Mouse (Mus musculus) c-Kit-negative CD71-positive TER-119-positive erythroid progenitor cells, embryonic 14.5 days (primary cell): ENCODE measurements around the gene Msantd2.

Experiments
- DNase-seq: peaks from one replicate; pipeline ENCODE4 v3.0.0-alpha.2; 2013; ENCODE audit warnings: low read depth, low spot score

Msantd2 gene

DNA sequence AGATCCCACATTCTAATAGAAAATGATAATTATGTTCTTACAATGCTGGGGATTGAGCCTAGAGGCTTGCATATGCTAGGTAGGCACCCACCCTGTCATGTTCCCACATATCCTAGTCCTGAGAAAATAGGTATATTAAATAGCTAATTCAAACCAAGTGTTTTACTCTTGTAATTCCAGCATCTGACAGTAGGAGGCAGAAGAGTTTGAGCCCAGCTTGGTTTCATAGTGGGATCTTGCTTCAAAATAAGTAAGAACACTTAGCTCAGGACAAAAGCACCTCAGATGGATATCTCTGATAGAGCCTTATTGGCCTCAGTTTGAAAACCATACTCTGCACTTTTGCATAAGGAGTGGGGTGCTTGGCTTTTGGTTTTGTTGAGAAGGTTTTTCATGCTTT is 15.2 kb downstream of the Msantd2 start:
- DNase-seq: no peak

DNA sequence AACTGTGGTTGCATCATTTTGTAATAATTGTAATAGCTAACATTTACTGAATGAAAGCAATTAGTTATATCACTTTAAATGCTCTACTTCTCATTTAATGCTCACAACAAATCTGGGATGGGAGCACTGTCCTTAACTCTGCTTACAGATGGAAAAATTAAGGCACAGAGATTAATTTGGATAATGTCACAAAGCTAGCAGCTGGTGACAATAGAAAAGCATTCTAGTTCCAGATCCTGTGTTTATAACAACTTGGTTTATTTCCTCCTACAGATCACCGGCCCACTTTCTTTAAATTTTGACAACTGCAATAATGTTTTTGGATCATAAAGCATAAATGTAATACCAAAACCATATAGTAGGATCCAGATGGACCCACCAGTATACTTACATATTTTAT is 16.9 kb downstream of the Msantd2 start:
- DNase-seq: no peak

DNA sequence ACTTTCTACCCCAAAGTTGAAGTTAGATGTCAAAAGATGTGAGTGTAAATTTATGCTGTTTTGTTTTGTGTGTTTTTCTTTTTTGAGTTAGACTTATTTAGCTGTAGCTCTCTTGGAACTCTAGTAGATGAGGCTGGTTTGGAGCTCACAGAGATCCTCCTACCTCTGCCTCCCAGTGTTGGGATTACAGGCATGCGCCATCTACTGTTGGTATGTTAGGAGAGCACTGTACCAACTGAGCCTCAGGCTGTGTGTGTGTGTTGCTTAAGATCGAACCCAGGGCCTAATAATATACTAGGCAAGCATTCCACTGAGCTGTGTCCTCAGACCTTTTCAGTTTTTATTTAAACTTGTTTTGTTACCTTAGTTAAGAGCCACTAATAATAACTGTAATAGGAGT is 23.0 kb downstream of the Msantd2 start:
- DNase-seq: no peak

DNA sequence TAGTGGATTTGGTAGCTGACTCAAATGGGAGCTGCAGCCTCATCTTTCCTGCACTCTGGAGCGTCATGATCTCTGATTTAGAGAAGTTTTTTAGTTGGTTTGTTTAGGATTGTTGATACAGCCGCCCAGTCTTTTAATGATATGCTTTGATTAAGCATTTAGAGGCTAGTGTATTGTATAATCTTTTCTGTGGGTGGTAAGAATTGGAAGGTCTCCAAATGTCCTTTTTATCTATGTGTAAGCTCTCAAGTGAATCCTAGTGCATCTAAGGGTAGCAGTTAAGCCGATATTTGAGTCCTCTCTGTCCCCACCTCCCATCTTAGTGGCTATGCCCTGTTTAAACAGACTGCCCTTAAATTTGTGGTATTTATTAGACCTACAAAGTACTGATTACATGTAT is 25.3 kb downstream of the Msantd2 start:
- DNase-seq: no peak

DNA sequence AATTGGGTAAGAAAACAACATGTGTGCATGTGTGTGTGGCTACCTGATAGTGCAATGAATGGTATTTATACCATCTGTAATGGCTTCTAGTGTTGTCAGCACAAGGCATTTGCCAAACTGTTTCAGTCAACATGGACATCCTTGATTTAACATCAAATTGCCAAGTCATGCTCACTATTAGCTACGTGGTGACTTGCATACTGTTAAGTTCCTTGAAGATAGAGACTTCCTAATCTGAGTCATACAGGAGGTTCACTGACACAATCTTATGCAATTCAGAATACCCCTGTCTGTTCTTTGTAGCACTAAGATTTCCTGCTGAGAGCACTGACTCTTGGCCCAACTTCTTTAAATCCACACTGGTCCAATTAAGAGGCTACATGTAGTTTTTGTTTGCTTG is 28.3 kb downstream of the Msantd2 start:
- no peak for DNase-seq

DNA sequence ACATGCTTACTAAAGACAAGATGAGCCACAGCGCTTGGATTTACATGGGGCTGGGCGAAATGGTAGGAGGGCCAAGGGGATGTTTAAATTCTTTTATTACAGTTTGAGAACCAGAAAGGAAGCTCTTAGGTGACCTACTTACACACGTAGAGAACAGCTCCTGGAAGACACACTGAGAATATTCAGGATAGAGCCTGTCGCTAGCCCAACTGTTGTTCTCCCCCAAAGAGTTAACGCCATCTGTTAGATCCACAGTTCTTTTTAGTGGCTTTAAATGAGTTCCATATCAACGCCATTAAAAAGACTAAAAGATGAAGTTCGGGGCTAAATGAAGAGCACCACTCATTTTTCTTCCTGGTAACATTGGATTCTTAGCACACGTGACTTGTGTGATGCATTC is 29.9 kb downstream of the Msantd2 start:
- DNase-seq: no peak

DNA sequence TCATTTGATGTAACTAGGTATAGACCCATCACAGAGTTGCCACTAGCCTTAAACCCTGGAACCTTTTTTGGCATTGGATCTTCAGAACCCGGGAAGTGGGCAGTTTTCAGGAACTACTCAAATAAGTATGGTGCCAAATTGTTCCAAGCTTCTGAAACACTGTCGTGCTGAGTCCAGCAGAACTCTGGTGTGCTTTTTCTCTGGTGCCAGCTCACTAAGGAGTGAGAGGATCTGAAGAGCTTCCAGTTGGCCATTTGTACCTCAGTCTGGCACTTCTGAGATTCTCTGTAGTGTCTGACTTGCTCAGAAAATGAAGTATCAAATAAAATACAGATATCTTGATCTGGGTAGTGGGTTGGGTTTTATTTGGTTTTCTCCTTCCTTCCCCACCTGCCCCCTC is 30.9 kb downstream of the Msantd2 start:
- no peak for DNase-seq

DNA sequence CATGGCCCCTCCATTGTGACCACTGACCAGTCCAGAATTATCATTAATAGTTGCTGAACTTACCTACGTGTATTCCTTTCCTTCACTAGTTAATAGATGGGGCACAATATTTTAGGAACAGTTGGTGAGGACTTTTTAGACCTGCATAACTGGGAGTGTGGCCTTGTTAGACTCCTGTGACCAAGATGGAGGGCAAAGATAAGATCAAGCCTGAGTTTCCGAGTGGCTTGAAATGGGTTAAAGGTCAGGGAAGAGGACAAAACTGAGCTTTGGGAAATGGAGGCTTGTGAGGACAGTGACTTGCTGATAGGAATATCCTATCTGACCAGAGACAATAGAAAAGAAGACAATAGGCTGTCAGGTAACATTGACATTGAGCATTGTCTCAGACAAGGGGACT is 36.3 kb downstream of the Msantd2 start:
- no peak for DNase-seq

DNA sequence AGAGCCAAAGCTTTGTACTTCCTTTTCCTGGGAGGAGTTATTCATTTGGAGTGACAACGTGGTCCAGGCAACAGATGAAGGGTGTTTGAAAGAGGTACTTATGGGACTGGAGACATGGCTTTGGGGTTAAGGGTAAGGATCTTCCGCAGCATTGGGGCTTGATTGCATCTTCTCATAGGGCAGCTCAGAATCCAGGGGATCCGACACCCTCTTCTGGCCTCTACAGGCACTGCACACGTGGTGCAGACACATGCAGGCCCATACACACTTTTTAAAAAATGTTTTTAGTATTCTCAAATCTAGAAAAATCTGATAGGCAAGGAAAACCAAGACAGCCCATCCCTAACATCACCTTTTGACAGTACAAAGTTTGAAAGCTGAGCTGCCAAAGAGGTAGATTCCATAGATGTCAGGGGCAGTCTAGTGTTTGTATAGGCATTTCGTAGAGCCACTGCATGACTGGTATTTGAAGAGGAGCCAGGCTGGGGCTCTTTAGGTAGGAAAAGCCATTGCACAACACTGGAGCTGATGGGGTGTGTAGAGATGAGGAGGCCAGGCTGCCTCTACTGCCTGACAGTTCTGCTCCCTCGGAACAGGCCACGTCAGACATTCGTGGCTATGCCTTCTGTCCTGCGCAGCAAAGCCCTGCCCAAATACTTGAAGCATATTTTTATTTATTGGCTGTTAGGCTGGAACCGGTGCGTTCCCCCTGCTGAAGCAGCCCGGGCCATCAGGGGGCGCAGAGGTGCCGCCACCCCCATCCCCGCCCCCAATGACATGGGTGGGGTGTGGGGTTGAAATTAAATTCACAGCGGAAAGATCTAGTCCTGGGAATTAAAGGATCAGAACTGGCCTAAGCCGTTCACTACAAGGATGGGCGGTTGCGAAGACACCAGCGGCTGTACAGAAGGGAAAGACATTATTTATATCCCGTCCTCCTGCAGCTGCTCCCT is 37.6 kb downstream of the Msantd2 start:
- DNase-seq: no peak

DNA sequence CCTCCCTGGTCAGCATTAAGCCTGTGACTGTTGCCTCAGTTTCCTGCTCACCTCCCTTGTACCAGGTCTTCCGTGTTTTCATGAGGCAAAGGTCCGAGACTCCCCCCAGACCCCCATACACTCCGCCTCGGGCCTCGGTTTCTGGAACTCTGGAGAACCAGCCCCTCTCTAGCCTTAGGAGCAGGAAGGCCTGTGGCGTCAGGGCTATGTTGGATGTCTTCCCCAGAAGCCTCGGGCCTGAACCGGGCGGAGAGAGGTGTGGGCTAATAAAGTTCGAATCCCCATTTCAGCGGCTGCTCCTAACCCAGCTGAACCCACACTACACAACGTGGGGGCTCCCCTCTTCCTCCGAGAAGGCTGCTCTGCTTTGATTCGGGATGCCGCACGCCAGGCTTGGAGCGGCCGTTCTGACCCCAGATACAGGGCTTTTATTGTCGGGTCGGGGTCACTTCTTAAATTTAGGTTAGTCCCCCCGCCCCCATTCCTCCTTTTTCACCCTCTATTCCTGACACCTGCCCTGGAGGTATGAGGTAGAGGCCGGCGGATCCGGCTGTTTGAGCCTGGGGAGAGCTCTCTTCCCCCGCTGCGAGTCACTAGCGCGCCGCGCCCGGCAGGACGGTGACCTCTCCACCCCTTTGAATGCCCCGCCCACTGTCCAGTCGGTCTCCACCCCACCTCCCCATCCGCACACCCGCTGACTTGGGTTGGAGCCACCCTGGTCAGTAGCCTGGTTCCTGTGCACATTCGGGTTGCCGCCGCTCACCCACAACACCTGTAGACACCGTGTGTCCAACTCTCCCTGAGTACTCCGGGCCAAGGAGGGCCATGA is 38.5 kb downstream of the Msantd2 start, which contains the start of gene Esam:
Gene Esam, plus strand, starts transcription at position 683 of the 829 bp plus-strand sequence.
- no peak for DNase-seq

DNA sequence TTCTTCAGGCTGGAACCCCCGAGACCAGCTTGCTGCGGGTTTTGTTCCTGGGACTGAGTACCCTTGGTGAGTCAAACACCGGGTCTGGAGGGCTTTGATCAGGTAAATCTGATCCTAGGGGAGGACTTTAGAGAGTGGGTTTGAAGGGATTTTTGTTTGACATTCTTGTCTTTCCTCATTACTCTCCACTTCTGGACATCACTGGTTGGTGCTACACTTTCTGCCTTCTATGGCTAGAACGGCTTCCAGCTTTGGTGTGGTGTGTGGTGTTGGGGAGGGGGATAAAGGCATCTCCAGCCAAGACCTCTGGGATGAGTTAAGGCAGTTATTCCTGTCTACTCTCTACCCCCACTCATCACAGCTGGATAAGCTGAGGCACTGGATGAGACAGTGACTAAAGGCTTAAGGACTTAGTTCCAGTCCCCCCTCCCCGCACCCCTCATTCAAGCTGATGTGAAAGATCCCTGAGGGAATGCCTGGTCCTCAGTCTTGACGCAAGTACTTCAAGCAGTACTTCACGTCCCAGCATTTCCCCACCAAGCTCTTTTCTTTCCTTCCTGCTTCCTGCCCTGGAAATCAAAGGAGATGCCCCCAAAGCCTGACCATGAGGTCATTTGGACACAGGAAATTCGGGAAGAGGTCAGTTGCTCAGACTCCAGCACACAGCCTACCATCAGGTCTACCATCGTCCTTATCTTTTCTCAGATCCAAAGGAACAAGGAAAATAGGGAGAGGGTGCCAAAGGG is 39.3 kb downstream of the Msantd2 start:
- DNase-seq: no peak

DNA sequence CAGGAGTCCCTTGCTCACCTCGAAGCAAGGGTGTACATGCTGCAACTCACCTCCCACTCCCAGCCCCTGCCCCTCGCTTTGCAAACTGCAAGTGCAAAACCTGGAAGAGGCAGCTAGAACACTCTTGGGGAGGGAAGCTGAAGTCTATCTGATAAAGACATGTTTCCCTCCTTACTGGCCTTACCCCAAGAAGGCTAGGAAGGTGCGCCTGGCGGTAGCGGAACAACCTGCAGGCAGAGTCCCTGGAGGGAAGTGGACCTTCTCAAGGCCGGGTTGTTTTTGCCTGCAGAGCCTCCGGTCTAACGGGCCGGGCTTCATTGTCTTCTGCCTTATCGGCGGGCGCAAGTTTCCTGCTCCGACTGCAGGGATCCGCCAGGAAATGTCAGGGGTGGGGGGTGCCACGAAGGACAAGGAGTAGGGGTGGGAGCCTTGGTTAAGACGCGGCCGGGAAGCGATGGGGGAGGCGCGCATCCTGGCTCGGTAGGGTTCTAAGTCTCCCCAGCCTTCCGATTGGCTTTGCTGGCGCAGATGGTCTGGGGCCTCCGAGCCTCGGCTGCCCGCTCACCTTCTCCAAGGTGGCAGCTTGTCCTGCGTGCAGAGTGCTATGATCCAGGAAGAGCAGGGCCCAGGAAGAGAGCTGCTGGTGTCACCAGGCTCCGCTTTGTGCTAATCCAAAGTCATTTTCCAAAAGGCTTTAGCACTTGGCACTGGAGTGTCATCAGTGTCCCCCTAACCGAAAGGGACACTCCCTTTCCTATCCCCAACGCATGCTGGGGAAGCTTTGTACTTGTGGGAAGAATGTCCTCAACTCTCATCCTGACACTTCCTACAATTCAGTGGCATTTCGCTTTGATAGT is 41.1 kb downstream of the Msantd2 start:
- DNase-seq: no peak

DNA sequence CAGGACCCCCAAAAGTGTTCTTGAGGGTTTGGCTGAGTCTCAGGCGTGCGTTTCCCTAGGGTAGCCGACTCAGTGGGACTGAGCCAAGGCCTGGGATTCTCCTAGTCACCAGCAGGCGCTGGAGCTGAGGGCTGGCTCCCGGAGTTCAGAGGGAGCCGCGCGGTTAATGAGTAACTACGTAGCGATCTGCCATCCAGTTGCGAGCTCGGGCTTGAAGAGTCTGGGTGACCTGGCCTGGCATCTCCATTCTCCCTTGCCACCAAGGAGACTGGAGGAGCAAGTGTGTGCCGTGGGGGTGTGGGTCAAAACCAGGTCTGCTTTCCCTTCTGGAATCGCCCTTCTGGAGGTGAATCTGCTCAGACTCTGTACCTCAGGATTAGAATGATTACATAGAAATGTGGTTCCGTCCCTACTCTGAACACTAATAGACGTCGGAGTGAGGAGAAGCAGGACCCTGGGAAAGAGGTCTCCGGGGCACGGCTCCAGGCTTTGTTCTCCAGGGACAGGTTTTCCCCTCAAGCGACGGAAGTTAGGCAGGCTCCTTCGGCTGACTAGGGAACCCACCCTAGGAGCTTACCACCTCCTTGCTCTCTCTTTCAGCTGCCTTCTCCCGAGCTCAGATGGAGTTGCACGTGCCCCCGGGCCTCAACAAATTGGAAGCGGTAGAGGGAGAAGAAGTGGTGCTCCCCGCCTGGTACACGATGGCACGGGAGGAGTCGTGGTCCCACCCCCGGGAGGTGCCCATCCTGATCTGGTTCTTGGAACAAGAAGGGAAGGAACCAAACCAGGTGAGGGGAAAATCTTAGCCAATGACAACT is 42.0 kb downstream of the Msantd2 start:
- DNase-seq: no peak

DNA sequence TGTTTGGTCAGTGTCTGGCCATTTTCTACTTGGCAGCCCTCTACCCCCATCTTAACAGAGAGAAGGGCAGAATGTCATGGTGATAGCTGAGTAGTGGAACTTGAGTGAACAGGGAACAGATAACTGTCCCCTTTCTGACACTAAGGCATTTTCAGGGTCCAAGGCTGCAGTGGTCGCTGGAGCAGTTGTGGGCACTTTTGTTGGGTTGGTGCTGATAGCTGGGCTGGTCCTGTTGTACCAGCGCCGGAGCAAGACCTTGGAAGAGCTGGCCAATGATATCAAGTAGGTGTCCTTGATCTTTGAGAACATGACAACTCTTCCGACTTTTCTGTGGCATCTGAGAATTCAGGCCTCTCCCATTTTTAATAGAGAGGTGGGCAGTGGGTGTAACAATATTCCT is 47.7 kb downstream of the Msantd2 start:
- no peak for DNase-seq

DNA sequence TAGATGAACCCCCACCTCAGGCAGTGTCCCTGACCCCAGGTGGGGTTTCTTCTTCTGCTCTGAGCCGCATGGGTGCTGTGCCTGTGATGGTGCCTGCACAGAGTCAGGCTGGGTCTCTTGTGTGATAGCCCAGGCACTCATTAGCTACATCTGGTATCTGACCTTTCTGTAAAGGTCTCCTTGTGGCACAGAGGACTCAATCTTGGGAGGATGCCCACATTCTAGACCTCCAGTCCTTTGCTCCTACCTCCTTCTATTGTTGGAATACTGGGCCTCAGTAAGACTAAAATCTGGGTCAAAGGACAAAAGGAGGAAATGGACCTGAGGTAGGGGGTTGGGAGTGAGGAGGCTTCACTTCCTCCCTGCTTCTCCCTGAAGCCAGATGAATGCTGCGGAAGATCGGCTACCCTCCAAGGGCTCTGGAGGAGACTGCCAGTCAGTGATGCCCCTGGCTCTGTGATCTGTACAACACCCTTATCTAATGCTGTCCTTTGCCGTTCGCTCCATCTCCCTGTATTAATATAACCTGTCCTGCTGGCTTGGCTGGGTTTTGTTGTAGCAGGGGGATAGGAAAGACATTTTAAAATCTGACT is 48.6 kb downstream of the Msantd2 start:
- no peak for DNase-seq

DNA sequence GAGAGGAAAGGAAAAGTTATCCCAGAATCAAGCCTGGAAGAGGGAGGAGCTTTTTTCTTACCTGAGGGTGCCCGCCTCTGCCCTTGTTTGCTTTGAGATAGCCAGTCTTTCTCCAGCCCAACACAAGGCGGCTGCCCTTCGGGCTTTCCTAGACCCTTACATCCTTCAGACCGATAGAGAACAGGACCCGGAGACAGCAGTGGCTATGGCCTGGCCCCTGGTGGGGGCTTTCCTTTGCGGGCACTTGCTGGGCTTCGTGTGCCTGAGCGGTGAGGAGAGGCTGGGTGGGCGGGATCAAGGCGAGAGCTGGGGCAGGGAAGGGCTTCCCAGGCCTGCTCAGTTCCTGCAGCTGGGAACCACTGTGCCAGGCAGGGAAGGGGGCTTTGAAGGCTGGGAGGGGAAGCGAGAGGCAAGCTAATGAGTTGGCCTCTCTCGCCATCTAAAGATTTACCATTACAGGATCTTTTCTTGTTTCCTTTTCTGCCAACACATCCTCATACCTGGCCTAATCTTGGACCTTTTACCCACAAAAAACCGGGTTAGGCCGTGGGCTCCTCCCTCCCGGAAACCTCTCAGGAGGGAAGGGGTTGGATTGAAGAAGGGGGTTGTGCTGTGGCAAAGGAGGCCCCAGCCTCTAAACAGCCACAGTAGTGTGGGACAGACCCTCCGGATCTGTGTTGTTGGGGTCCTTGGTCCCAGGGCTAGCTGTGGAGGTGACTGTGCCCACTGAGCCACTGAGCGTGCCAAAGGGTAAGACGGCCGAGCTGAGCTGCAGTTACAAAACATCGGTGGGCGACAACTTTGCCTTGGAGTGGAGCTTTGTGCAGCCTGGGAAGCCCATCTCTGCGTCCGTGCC is 50.3 kb downstream of the Msantd2 start, which contains the start of gene Vsig2:
Gene Vsig2, plus strand, starts transcription at position 86 of the 856 bp plus-strand sequence.
- no peak for DNase-seq

DNA sequence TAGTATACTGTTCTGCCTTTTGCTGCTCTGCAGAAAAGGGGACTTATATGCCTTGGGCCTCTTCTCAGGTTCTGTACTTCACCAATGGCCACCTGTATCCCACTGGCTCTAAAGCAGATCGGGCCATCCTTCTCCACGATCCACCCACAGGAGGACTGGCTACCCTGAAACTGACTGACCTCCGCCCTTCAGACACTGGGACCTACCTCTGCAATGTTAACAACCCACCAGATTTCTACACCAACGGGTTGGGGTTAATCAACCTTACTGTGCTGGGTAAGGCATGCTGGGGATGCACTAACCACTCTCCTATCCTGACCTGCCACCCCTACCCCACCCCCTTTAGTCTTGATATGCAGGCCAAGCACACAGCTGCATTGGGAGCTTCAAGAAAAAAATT is 51.1 kb downstream of the Msantd2 start:
- no peak for DNase-seq

DNA sequence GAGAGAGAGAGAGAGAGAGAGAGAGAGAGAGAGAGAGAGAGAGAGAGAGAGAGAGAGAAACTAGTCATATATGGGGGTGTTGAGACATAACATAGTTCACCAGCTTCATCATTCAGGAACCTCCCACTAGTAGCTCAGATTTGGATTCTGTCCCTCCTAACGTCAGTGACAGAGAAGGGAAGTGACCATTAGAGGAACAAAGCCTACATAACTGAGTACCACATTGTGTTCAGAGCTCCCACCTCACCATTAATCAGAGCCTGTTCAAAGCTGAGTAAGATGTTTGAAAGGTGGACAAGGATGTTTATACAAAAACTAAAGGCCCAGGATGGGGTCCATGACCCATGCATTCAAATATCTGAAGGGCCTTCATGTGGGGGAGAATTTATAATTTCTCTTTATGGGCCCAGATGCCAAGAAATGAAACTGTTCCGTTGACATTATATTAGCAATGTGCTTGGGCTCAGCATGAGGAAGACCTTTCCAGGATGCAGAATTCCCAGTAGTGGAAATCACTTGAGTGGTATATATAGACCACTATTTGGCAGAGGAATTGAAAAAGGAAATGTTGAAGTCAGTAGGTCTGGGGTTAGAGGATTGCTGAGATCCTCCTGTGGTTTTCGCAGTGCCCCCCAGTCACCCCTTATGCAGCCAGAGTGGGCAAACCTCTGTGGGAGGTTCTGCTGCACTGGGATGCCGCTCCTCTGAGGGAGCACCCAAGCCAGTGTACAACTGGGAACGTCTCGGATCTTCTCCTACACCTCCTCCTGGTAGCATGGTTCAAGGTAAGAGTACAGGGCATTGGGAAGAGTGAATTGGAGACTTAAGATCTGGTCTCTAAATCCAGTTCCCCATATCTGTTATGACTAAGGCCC is 51.8 kb downstream of the Msantd2 start:
- DNase-seq: no peak
